Mouse (Mus musculus): Measurements from ENCODE around the gene Prickle1. TPM values are rescaled to one million over a fixed set of nuclear protein-coding genes. Genes with fewer than 3 reads are reported as not detected.

Prickle1 gene
- polyA plus RNA-seq, 1 experiment from 2014 or later: 16.9 TPM

DNA sequence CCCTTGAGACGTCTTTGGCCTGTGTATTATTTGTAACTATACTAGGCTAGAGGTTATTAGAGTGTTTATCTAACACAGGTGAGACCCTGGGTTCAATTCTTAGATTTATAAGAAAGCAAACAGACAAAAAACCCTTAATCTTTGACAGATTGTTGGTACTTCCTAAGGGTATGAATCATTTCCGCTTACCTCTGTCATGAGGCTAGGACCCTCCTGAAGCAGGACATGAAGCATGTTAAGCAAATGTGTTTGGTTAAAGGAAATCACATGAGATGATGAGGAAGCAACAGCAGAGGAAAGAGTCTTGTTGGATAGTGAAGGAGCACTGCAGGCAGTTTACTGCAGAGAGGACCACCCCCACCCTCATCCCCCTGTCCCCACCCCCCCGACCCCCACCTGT is 110.4 kb downstream of the Prickle1 start:
- Histone ChIP-seq H3K27ac (replicated peaks) (no peak overlapping the region), H3K9ac (replicated peaks) (no peak overlapping the region), H3K4me2 (replicated peaks) (no peak overlapping the region), H3K9me3 (no peaks in the 10 kb centered on the region), H3K4me3 (no peak overlapping the region), H3K4me1 (no peaks in the 10 kb centered on the region), H3K36me3 (peaks cover 10% of the 10 kb centered on the region; the same call in 1 of the 2 replicates), H3K27me3 (no peaks in the 10 kb centered on the region)
- 94% methylated on average over 3 of the region's 3 CpGs for WGBS
- ATAC-seq (ENCODE audit: low FRiP score, low read depth): no peak

DNA sequence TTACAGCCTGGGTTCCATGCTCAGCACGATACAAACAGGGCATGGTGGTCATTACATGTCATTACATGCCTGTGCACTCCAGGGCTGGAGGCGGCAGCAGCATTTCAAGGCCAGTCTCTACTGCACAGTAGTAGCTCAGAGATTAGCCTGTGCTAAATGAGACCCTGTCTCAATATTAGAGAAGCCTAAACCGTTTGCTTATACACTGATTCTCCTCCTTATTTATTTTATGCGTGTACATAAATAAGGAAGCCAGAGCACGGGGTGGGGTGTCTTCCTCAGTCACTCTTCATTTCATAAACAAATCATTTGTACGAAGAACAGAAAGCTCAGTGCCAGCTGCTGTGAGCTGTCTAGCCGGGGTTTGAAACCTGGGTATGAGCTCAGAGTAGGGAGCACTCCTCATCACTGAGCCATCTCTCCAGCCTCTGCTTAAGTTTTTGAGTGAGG is 111.4 kb downstream of the Prickle1 start:
- Histone ChIP-seq H3K4me2 (replicated peaks) (no peak overlapping the region), H3K27me3 (no peaks in the 10 kb centered on the region), H3K27ac (replicated peaks) (no peak overlapping the region), H3K9ac (replicated peaks) (no peak overlapping the region), H3K9me3 (no peaks in the 10 kb centered on the region), H3K4me3 (no peak overlapping the region), H3K4me1 (0 out of 2 replicates have a peak, but pooled peaks cover 3% of the 10 kb centered on the region), H3K36me3 (peaks cover 6% of the 10 kb centered on the region; the same call in 1 of the 2 replicates)
- ATAC-seq (ENCODE audit: low FRiP score, low read depth): no peak
- 85% methylated on average over 7 of the region's 7 CpGs for WGBS

DNA sequence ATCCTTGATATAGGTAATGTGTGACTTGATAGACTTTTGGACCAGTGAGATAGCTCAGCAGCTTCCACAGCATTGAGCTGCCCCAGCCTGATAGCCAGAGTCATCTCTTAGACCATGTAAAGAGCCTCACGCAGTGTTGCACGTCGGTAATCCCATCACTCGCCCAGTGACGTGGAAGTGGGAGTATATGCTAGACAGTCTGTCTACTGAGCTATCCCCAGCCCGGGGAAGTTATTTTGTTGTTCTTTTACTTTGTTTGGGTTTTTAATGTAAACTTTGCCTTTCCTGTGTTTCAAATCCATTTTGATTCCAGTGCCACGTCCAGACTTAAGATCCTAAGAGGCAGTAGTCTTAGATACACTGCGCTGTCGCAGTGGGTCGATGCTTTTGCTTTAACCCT is 114.6 kb downstream of the Prickle1 start:
- no peak overlapping the region for H3K27ac ChIP-seq (replicated peaks)
- 78% methylated on average over 10 of the region's 10 CpGs for WGBS
- H3K4me3 ChIP-seq: no peak overlapping the region
- ATAC-seq (ENCODE audit: low FRiP score, low read depth): no peak
- H3K9ac ChIP-seq (replicated peaks): no peak overlapping the region
- no peaks in the 10 kb centered on the region for H3K36me3 ChIP-seq
- no peaks in the 10 kb centered on the region for H3K9me3 ChIP-seq
- 0 out of 2 replicates have a peak, but pooled peaks cover 4% of the 10 kb centered on the region for H3K4me1 ChIP-seq
- H3K27me3 ChIP-seq: no peaks in the 10 kb centered on the region
- no peak overlapping the region for H3K4me2 ChIP-seq (replicated peaks)

DNA sequence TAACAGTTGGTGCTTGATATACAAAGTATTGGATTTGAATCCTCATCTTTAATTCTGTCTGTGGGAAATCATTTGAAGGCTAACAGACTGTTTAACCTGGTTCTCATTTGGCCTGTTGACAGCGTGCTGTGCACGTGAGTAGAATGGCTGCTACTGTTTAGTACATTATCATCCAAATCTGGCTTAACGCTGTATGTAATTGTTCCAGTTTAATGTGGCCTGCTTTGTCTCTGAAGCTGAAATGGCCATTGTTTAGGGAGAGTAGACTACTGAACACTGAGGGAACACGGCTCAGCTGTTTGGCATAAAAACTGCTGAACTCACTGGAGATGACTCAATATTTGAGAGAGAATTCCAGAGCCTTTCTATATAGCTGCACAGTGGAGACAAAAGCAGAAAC is 116.2 kb downstream of the Prickle1 start:
- H3K4me3 ChIP-seq: no peak overlapping the region
- ATAC-seq (ENCODE audit: low FRiP score, low read depth): no peak
- H3K9me3 ChIP-seq: no peaks in the 10 kb centered on the region
- 61% methylated on average over 4 of the region's 4 CpGs for WGBS
- H3K4me1 ChIP-seq: 0 out of 2 replicates have a peak, but pooled peaks cover 4% of the 10 kb centered on the region
- no peak overlapping the region for H3K9ac ChIP-seq (replicated peaks)
- H3K27ac ChIP-seq (replicated peaks): no peak overlapping the region
- no peaks in the 10 kb centered on the region for H3K36me3 ChIP-seq
- H3K4me2 ChIP-seq (replicated peaks): no peak overlapping the region
- no peaks in the 10 kb centered on the region for H3K27me3 ChIP-seq

DNA sequence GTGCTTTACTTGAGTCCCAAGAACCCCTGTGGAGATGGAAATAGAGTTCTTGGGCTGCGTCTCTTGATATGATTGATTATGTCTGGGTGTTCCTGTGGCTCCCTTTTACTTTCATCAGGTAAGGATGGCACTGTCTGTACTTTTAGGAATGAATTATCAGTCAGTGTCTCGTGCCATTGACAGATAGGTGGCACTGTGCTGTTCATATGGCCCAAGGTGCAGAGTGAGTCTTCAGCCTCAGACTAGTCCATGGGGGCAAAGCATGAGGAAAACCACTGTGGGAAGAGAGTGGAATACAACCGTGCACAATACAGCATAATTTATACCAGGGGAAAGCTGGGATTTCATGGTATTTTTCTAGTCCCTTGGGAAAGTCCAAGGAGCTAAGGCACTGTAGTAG is 117.0 kb downstream of the Prickle1 start:
- no peaks in the 10 kb centered on the region for H3K36me3 ChIP-seq
- no peak overlapping the region for H3K9ac ChIP-seq (replicated peaks)
- no peak overlapping the region for H3K4me3 ChIP-seq
- no peak overlapping the region for H3K4me2 ChIP-seq (replicated peaks)
- ATAC-seq (ENCODE audit: low FRiP score, low read depth): no peak
- H3K4me1 ChIP-seq: 0 out of 2 replicates have a peak, but pooled peaks cover 4% of the 10 kb centered on the region
- no peaks in the 10 kb centered on the region for H3K27me3 ChIP-seq
- H3K27ac ChIP-seq (replicated peaks): no peak overlapping the region
- WGBS: 84% methylated on average over 3 of the region's 3 CpGs
- H3K9me3 ChIP-seq: no peaks in the 10 kb centered on the region

DNA sequence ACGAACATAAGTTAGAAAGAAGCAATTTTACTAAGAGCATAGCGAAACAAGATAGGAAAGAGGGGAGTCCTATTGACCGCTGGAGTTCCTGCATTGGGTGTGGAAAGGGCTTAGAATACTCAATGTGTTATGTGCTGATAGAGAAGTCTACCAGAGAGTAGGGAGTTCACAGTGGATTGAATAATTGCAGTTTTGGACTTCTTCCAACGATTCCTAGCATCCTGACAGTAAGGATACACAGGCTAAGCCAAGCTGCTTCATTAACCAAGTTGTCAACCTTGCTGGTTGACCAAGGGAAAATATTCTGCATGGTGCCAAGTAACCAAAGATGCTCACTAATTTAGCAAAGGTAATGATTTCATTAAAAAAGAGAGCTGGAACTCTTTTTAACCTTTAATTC is 118.0 kb downstream of the Prickle1 start:
- no peak overlapping the region for H3K4me2 ChIP-seq (replicated peaks)
- 95% methylated on average over 4 of the region's 4 CpGs for WGBS
- H3K27ac ChIP-seq (replicated peaks): no peak overlapping the region
- H3K4me3 ChIP-seq: no peak overlapping the region
- H3K9ac ChIP-seq (replicated peaks): no peak overlapping the region
- no peaks in the 10 kb centered on the region for H3K27me3 ChIP-seq
- H3K9me3 ChIP-seq: no peaks in the 10 kb centered on the region
- no peaks in the 10 kb centered on the region for H3K36me3 ChIP-seq
- H3K4me1 ChIP-seq: peaks cover 5% of the 10 kb centered on the region; the same call in 1 of the 2 replicates
- no peak for ATAC-seq (ENCODE audit: low FRiP score, low read depth)

DNA sequence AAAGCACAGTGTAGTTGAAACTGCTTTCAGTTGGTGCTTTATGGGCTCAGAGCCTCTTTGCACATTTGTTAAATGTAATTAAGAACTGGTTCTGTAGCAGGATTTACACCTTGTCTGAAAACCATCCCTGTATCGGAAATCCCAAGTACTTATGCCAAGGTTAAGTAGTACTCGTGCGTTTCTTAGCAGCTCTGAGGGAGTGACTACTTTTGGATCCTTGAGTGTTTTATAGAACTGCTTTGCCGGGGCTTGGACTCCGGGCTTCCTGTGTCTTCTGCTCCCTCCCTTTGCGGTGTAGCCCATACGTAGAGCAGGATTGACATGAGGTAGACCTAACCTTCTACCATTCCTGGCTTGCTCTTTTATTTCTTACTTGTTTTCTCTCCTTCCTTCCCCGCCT is 120.0 kb downstream of the Prickle1 start:
- WGBS: 84% methylated on average over 8 of the region's 8 CpGs
- H3K36me3 ChIP-seq: no peaks in the 10 kb centered on the region
- no peak overlapping the region for H3K27ac ChIP-seq (replicated peaks)
- ATAC-seq (ENCODE audit: low FRiP score, low read depth): no peak
- no peak overlapping the region for H3K4me3 ChIP-seq
- peaks cover 16% of the 10 kb centered on the region for H3K4me1 ChIP-seq
- no peak overlapping the region for H3K9ac ChIP-seq (replicated peaks)
- no peaks in the 10 kb centered on the region for H3K9me3 ChIP-seq
- no peaks in the 10 kb centered on the region for H3K27me3 ChIP-seq
- H3K4me2 ChIP-seq (replicated peaks): no peak overlapping the region

DNA sequence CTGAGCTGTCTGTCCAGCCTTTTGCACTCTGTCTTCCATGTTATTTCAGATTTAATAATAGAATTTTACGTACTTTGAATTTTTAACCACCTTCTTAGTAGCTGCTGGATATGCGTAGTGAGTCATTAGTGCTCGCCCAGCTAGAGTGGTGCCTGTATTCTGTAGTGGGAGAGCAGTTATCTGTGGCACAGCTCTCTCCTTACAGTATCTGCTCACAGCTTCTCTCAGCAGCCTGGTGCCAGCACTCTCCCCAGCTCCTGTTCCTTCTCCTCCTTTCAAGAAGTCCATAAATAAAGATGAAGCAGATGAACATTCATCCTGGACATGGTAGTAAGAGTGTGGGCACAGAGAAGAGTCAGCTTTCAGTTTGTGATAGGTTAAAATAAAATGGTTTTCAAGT is 121.4 kb downstream of the Prickle1 start:
- H3K4me2 ChIP-seq (replicated peaks): no peak overlapping the region
- no peak overlapping the region for H3K4me3 ChIP-seq
- WGBS: 93% methylated on average over 3 of the region's 3 CpGs
- no peak for ATAC-seq (ENCODE audit: low FRiP score, low read depth)
- H3K9ac ChIP-seq (replicated peaks): no peak overlapping the region
- no peaks in the 10 kb centered on the region for H3K36me3 ChIP-seq
- no peak overlapping the region for H3K27ac ChIP-seq (replicated peaks)
- no peaks in the 10 kb centered on the region for H3K27me3 ChIP-seq
- H3K4me1 ChIP-seq: peaks cover 13% of the 10 kb centered on the region
- no peaks in the 10 kb centered on the region for H3K9me3 ChIP-seq

DNA sequence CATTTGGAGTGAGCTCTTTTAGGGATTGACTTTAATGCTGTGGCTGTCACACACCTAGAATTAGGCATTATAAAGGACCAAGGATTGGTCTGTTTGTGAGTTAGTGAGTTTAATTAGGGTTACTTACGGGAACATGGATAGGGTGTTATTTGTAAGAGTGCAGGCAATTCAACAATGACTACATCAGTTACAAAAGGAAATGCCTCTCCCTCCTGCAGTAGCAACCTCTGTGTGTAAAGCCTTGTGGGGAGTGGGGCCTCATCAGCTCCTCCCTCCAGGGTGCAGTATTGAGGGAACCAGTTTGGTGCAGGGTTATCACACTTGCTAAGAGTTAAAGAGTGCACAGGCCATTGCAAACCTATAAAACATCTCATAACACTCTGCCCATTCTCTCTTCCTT is 123.6 kb downstream of the Prickle1 start:
- Histone ChIP-seq H3K27ac (replicated peaks) (no peak overlapping the region), H3K9me3 (no peaks in the 10 kb centered on the region), H3K27me3 (no peaks in the 10 kb centered on the region), H3K4me1 (peaks cover 12% of the 10 kb centered on the region), H3K4me2 (replicated peaks) (no peak overlapping the region), H3K36me3 (no peaks in the 10 kb centered on the region), H3K9ac (replicated peaks) (no peak overlapping the region), H3K4me3 (no peak overlapping the region)
- no peak for ATAC-seq (ENCODE audit: low FRiP score, low read depth)
- WGBS: 14% methylated on average over 1 of the region's 1 CpGs

DNA sequence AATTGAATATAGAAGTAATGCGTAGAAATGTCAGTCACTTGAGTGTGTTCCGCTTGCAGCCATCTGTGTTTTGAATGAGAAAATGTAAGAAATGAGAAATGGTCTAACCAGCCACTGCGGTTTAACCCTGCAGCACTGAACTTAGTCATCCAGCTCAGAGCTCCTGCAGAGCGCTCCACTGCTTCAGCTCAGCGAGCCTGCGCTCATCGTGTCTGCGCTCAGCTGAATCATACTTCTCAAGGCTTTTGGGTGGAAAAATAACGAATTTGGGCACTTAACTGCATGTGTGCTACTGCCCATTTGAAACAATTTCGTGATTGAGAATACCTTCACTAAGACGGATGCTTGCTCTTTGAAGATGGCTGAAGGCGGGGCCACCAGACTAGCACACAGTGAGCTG is 124.0 kb downstream of the Prickle1 start:
- Histone ChIP-seq H3K4me2 (replicated peaks) (no peak overlapping the region), H3K4me1 (peaks cover 12% of the 10 kb centered on the region), H3K36me3 (no peaks in the 10 kb centered on the region), H3K4me3 (no peak overlapping the region), H3K27ac (replicated peaks) (no peak overlapping the region), H3K9me3 (no peaks in the 10 kb centered on the region), H3K9ac (replicated peaks) (no peak overlapping the region), H3K27me3 (no peaks in the 10 kb centered on the region)
- WGBS: 44% methylated on average over 12 of the region's 12 CpGs
- no peak for ATAC-seq (ENCODE audit: low FRiP score, low read depth)

DNA sequence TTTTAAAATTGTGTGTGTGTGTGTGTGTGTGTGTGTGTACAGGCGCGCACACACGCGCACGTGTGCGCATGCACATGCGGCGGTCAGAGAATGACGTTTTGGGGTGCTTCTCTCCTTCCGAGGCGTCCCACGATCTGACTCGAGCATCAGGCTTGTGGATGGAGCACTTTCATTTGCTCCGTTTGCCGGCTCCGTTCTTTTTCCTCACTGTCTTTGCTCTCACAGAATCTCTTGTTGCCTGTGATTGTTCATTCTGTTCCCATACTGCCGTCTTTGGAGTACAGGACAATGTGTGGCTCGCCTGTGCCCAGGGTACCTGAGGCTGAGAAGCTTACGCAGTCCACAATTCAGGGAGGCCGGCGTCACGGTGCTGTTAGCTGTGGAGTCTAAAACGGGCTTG is 134.6 kb downstream of the Prickle1 start:
- Histone ChIP-seq H3K9me3 (no peaks in the 10 kb centered on the region), H3K4me3 (no peak overlapping the region), H3K27ac (replicated peaks) (no peak overlapping the region), H3K27me3 (no peaks in the 10 kb centered on the region), H3K4me1 (no peaks in the 10 kb centered on the region), H3K36me3 (peaks cover 16% of the 10 kb centered on the region), H3K4me2 (replicated peaks) (no peak overlapping the region), H3K9ac (replicated peaks) (no peak overlapping the region)
- no peak for ATAC-seq (ENCODE audit: low FRiP score, low read depth)
- WGBS: 94% methylated on average over 19 of the region's 23 CpGs

DNA sequence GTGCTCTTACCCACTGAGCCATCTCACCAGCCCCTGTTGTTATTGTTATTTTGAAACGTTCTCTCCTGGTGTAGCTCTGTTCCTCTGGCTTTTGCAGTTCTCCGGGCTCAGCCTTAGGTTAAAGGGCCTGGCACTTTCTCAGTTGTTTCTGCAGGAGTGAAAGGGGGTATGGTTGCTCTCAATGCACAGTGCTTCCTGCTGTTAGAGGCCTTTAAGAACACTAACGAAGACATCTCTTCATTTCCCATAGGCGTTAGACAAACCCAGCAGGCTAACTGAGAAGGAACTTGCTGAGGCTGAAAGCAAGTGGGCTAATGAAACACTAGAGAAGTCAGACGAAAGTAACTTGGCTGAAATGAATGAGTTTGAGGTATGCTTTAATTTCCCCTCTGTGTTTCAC is 136.3 kb downstream of the Prickle1 start:
- Histone ChIP-seq H3K4me3 (no peak overlapping the region), H3K27me3 (no peaks in the 10 kb centered on the region), H3K4me2 (replicated peaks) (no peak overlapping the region), H3K27ac (replicated peaks) (no peak overlapping the region), H3K9me3 (no peaks in the 10 kb centered on the region), H3K4me1 (no peaks in the 10 kb centered on the region), H3K36me3 (0 out of 2 replicates have a peak, but pooled peaks cover 3% of the 10 kb centered on the region), H3K9ac (replicated peaks) (no peak overlapping the region)
- 74% methylated on average over 5 of the region's 5 CpGs for WGBS
- ATAC-seq (ENCODE audit: low FRiP score, low read depth): no peak

DNA sequence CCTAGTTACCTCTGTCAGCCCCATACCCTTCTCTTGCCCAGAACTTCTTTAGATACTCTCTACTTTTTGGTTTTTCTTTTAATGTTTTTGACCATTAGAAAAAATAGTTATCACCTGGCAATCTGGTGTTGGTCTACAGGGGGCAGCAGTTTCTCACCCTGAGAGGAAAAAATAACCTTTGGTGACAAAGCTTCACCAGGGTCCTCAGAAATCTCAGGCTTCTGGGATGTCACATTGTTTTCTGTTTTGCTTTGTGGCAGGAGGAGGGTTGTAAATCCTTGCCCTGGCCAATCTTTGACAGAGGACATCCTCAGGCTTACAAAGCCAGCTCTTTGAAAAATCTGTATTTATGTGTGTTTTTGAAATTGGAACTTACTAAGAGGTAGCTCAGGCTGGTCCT is 139.7 kb downstream of the Prickle1 start:
- Histone ChIP-seq H3K4me1 (no peaks in the 10 kb centered on the region), H3K4me2 (replicated peaks) (no peak overlapping the region), H3K4me3 (no peak overlapping the region), H3K27ac (replicated peaks) (no peak overlapping the region), H3K36me3 (no peaks in the 10 kb centered on the region), H3K9me3 (no peaks in the 10 kb centered on the region), H3K9ac (replicated peaks) (no peak overlapping the region), H3K27me3 (no peaks in the 10 kb centered on the region)
- ATAC-seq (ENCODE audit: low FRiP score, low read depth): no peak

Measured in midbrain, embryonic 12.5 days (tissue).